Mouse (Mus musculus) kidney, adult 2 months (tissue): Measurements from ENCODE around the gene Fosb.

Source experiments
- CTCF ChIP-seq: fragments of 200-500 bp; conservative IDR thresholded peaks from 2 replicates; pipeline ENCODE4 v1.5.1; 2011; ENCODE audit warnings: low read depth, mild to moderate bottlenecking, control low read depth, low read length, moderate library complexity, mixed read lengths; ENCODE audit not compliant: insufficient read depth, insufficient read length
- POLR2A ChIP-seq: fragments of 200-500 bp; IDR thresholded peaks from one replicate; pipeline ENCODE4 v1.6.1; 2011; ENCODE audit warnings: low read depth, low read length, control low read depth

DNA sequence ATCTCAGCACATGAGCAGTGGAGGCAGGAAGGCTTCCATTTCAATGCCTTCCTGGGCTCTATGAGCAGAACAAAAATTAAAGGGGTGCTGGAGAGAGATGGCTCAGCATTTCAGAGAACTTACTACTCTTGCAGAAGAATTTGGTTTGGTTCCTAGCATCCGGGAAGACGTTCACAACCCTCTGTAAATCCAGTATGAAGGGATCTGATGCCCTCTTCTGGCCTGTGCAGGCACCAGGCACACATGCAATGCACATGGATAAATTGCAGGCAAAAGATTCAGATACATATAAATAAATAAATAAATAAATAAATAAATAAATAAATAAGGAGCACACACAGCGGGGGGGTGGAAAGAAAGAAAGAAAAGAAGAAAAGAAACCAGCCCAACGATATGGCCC is 33.6 kb downstream of the Fosb start:
- peak; percentile 55 for TF ChIP-seq CTCF
- TF ChIP-seq POLR2A = no peak
